Mouse (Mus musculus) adipose tissue, adult 10 weeks (tissue): ENCODE measurements around the gene Zfp488. TPM values are rescaled to one million over a fixed set of nuclear protein-coding genes. Genes with fewer than 3 reads are reported as not detected.

Experiments
- polyA plus RNA-seq: library from polyadenylated mRNA; stranded (reverse); fragments of 350-450 nt; fragmentation: Illumina TruSeq; extraction: RNeasy Lipid Tissue Mini Kit (QIAGEN cat#74804); gene quantifications from one replicate; pipeline ENCODE4 v1.2.3, GENCODE M21; 2014; ENCODE audit warnings: low read depth, low replicate concordance

Zfp488 gene
- not detected for polyA plus RNA-seq

DNA sequence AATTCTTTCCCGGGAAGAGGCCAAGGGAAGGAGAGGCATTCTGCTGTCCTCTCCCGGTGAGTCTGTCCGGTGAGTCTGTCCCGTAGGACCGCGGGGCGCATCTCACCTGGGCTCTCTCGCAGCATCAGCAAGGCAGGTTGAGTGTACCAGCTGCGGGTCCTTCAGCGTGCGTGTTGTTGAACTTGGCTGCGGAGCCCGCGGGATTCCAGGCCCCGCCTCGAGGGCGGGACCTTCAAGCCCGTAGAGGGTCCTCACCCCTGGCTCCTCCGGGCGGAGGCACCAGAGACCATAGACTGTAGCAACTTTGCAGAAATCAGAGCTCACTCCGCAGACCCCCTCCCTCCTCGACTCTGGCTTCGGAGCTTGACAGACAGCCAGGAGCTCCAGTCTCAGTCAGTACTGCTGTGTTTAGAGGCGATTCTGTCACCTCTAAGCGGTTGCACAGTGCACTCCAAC, at the start of gene Zfp488:
Gene Zfp488 (minus strand): TSS at position 161 of the 456 bp plus-strand sequence.

DNA sequence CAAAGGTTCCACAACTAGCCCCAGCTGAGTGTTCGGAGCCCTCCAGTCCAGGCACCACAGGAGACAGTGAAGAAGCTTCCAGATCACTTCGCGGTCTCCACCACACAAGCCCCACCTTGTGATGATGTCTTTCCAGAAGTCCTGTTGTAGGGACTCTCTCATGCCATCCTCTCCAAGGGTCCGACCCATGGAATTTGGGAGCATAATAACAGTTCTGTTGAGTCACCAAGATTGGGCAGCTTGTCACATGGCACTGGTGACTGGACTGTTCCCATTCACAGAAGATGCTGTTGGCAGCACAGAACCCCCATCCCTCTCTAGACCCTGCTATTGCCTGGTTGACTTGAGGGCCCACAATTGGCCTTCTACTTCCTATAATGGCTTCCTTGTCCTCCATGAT, 37.8 kb upstream of the Zfp488 start, which contains the start of gene Gm5460:
Gene Gm5460 (plus strand): TSS at position 378 of the 400 bp plus-strand sequence.

DNA sequence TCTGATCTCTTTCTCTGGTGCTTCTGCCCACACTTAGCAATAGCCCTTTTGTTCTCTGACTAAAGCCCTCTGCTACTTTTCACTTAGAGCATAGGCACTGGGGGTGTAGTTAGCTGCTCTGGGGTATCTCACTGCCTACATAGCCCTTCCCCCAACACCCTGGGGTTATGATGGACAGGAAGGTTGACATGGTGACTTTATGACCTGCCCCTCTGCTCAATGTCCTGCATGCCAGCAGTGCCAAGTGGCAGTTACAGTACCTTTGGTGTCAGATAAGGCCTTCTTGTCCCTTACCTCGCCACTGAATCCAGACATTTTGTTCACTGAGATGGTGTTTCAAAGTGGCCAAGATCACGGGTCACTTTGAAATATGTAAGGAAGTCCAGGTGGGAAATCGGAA, 36.5 kb upstream of the Zfp488 start, which contains the start of gene Gm30083:
Gene Gm30083 (minus strand): TSS at position 120 of the 400 bp plus-strand sequence.

DNA sequence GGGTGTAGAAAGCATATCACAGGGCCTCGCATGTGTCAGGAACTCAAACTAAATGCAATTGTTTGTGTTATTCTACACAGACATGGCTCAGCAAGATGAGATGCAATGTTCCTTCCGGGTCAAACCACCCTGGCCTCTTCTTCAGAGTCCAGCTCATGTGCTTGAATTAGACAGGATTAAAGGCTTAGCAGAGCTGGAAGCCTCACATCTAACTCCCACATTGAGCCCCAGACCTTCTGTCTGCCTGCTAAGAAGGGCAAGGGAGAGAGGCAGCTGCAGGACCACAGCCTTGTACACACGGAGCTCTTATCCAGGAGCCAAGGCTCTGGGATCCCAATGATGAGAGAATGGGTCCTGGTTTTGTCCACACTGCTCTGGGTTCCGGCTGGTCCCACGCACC, 24.8 kb downstream of the Zfp488 start, which contains the start of gene Rbp3:
Gene Rbp3 (plus strand): TSS at position 243 of the 400 bp plus-strand sequence.

DNA sequence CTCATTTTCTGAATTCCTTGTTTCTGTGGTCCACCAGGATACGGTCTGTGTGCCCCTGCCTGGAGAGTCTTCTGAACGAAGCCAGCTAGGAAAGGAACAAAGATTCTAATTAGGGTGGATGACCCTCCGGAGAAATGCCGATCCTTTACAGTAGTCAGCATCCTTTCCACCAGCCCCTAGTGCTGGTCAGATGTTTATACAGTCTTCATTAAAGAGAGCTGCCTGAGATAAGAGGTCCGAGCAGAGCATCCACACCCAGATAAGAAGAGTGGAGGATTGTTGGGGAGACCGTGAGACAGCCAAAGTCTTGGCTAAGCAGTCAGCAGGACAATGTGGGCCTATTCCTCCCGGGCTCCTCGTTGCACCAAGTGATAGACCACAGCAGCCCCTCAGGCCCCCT, 37.8 kb downstream of the Zfp488 start, which contains the start of gene Gdf2:
Gene Gdf2 (plus strand): TSS at position 301 of the 400 bp plus-strand sequence.

DNA sequence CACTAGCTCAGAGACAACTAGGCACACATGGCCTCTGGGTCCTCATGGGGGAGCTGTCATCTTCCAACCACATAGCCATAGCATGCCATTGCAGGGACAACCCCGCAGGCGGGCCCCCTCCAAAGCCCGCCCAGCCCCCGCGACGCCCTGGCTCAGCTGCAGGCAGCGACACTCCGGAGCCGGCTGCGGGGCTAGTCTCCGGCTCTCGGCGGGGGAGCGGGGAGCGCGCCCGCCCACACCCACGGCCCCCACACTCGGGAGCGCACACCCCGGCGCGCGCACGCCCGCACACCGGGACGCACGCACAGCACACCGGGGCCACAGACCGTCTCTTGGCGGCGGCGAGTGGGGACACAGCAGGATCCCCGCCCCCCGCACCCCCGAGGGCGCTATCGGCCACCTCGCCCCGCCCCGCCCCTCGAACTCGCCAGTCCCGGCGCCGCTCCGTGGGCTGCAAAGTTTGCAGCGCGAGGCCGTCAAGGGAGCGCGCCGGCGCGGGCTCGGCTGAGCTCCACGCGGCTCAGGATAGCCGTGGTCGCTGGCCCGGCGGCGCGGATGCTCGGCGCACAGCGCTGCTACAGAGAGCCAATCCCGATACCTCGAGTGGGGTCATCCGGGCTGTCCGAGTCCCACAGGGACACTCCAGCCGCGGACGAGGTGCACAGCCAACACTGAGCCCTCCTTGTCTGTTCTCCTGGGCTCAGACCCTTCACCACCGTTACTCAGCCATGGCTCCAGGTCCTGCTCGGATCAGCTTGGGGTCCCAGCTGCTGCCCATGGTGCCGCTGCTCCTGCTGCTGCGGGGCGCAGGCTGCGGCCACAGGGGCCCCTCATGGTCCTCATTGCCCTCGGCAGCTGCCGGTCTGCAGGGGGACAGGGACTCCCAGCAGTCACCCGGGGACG, 55.1 kb downstream of the Zfp488 start, which contains the start of gene Gdf10:
Gene Gdf10 (plus strand): TSS at position 420 of the 903 bp plus-strand sequence.

Other genes starting within 250 kb of the Zfp488 start
- gene Gdf10, start 55.2 kb downstream of the Zfp488 start, polyA plus RNA-seq, result 16.8 TPM
- 0.25 TPM for gene Gdf2, start 37.7 kb downstream of the Zfp488 start, polyA plus RNA-seq
- gene Rbp3, start 24.8 kb downstream of the Zfp488 start, polyA plus RNA-seq, result not detected
- gene Gm30083, start 36.4 kb upstream of the Zfp488 start, polyA plus RNA-seq, result 0.15 TPM
- 3.2 TPM for gene Gm5460, start 38.0 kb upstream of the Zfp488 start, polyA plus RNA-seq
- 3.3 TPM for gene Antxrl, start 73.9 kb upstream of the Zfp488 start, polyA plus RNA-seq
- gene Anxa8, start 107.2 kb upstream of the Zfp488 start, polyA plus RNA-seq, result 7.4 TPM
- 0.32 TPM for gene A630023A22Rik, start 124.0 kb upstream of the Zfp488 start, polyA plus RNA-seq
- gene Npy4r, start 173.7 kb upstream of the Zfp488 start, polyA plus RNA-seq, result not detected
- 0.65 TPM for gene Gprin2, start 222.9 kb upstream of the Zfp488 start, polyA plus RNA-seq
- gene Syt15, start 240.8 kb upstream of the Zfp488 start, polyA plus RNA-seq, result 2.7 TPM